Mouse (Mus musculus) myocyte (in vitro differentiated cells): Measurements from ENCODE around the gene Cfap221.

Experiments
- CEBPB ChIP-seq: IDR thresholded peaks from 2 replicates; pipeline ENCODE4 v1.6.1; 2011; ENCODE audit warnings: mild to moderate bottlenecking, moderate library complexity; ENCODE audit not compliant: poor library complexity, insufficient read depth, severe bottlenecking
- MAX ChIP-seq: IDR thresholded peaks from one replicate; pipeline ENCODE4 v1.6.1; 2011; ENCODE audit warnings: low read depth, mild to moderate bottlenecking, control low read depth
- MYOD1 ChIP-seq, 3 experiments: IDR thresholded peaks; one replicate each; pipeline ENCODE4 v1.6.1; 2011; ENCODE audit warnings: control low read depth in 2 of 3, low read depth in 2 of 3, mild to moderate bottlenecking in 2 of 3, moderate library complexity in 1 of 3; ENCODE audit not compliant: insufficient read length in 2 of 3, control insufficient read depth in 1 of 3
- MYOG ChIP-seq, 3 experiments: IDR thresholded peaks; one replicate each; pipeline ENCODE4 v1.6.1; 2011; ENCODE audit warnings: control low read depth in 2 of 3, low read depth in 2 of 3, mild to moderate bottlenecking in 2 of 3; ENCODE audit not compliant: insufficient read length in 2 of 3, control insufficient read depth in 1 of 3, insufficient read depth in 1 of 3
- POLR2A ChIP-seq: IDR thresholded peaks from one replicate; pipeline ENCODE4 v1.6.1; 2011; ENCODE audit warnings: low read depth, mild to moderate bottlenecking, control low read depth, moderate library complexity; ENCODE audit not compliant: insufficient read length
- POLR2AphosphoS2 ChIP-seq: IDR thresholded peaks from one replicate; pipeline ENCODE4 v1.6.1; 2011; ENCODE audit warnings: low read depth, control low read depth; ENCODE audit not compliant: insufficient read length
- TCF3 ChIP-seq: IDR thresholded peaks from one replicate; pipeline ENCODE4 v1.6.1; 2011; ENCODE audit warnings: low read depth, control low read depth; ENCODE audit not compliant: insufficient read length
- USF1 ChIP-seq: IDR thresholded peaks from one replicate; pipeline ENCODE4 v1.6.1; 2011; ENCODE audit warnings: low read depth, mild to moderate bottlenecking, control low read depth, moderate library complexity

GRCm38 (mm10) chr1:119931421-119932150 is 65.4 kb downstream of the Cfap221 start:
- TF ChIP-seq POLR2A, result no peak
- no peak for TF ChIP-seq TCF3
- TF ChIP-seq POLR2AphosphoS2, result no peak
- TF ChIP-seq MYOD1 (IDR thresholded peaks at IDR 0.05; ENCODE audit: control insufficient read depth in 1 of 3, insufficient read length in 2 of 3, low read depth in 2 of 3), result no peak
- TF ChIP-seq MAX, result no peak
- no peak for TF ChIP-seq USF1
- TF ChIP-seq MYOG (IDR thresholded peaks at IDR 0.05; ENCODE audit: control insufficient read depth in 1 of 3, insufficient read depth in 1 of 3, insufficient read length in 2 of 3, low read depth in 2 of 3), result no peak
- TF ChIP-seq CEBPB, result no peak
